Mouse (Mus musculus) liver, adult 2 months (tissue): ENCODE results near the gene Lats2.

Experiments used
- CTCF ChIP-seq: fragments of 200-500 bp; IDR thresholded peaks from 2 replicates; pipeline ENCODE4 v1.5.1; 2011; ENCODE audit warnings: low read depth, low read length, control low read depth
- POLR2A ChIP-seq: fragments of 200-500 bp; IDR thresholded peaks from 2 replicates; pipeline ENCODE4 v1.6.1; 2011; ENCODE audit warnings: low read length, control low read depth; ENCODE audit not compliant: insufficient read depth; ENCODE audit errors: extremely low read depth

GRCm38 (mm10) chr14:57665628-57665950, 92.6 kb downstream of the Lats2 start:
- no peak for TF ChIP-seq CTCF
- TF ChIP-seq POLR2A, result no peak
